Mouse (Mus musculus) kidney, adult 2 months (tissue): Measurements from ENCODE around the gene Nav3. TPM values are rescaled to one million over a fixed set of nuclear protein-coding genes. Genes with fewer than 3 reads are reported as not detected.

ENCODE experiments used
- DNase-seq: peaks from one replicate; pipeline ENCODE4 v3.0.0; 2021
- H3K27ac ChIP-seq: fragments of 200-500 bp; 2 replicates; pipeline ENCODE4 v1.5.1; 2012; ENCODE audit warnings: low read depth, low read length, control low read depth, inconsistent platforms; ENCODE audit not compliant: insufficient read depth
- H3K27me3 ChIP-seq: fragments of 200-500 bp; replicated peaks from 2 replicates; pipeline ENCODE4 v1.6.1; 2012; ENCODE audit warnings: mild to moderate bottlenecking, moderate library complexity, low read length, inconsistent platforms; ENCODE audit not compliant: control insufficient read depth, insufficient read depth
- H3K36me3 ChIP-seq: fragments of 200-500 bp; 2 replicates; pipeline ENCODE4 v1.6.1; 2012; ENCODE audit warnings: mild to moderate bottlenecking, moderate library complexity, low read length, inconsistent platforms; ENCODE audit not compliant: control insufficient read depth, insufficient read depth
- H3K4me1 ChIP-seq: fragments of 200-500 bp; 2 replicates; pipeline ENCODE4 v1.6.1; 2011; ENCODE audit warnings: low read length; ENCODE audit not compliant: control insufficient read depth, insufficient read depth
- H3K4me3 ChIP-seq: fragments of 200-500 bp; 2 replicates; pipeline ENCODE4 v1.5.1; 2011; ENCODE audit warnings: mild to moderate bottlenecking, low read depth, low read length, control low read depth; ENCODE audit not compliant: insufficient read depth
- CTCF ChIP-seq: fragments of 200-500 bp; conservative IDR thresholded peaks from 2 replicates; pipeline ENCODE4 v1.5.1; 2011; ENCODE audit warnings: low read depth, mild to moderate bottlenecking, control low read depth, low read length, moderate library complexity, mixed read lengths; ENCODE audit not compliant: insufficient read depth, insufficient read length
- POLR2A ChIP-seq: fragments of 200-500 bp; IDR thresholded peaks from one replicate; pipeline ENCODE4 v1.6.1; 2011; ENCODE audit warnings: low read depth, low read length, control low read depth
- WGBS: fragments of 180-500 bp; shearing (Covaris S2); methylation state at CpG from one replicate; pipeline ENCODE4 v1.1.7; 2018; 5-methylcytosine and 5-hydroxymethylcytosine counted together
- polyA plus RNA-seq: library from polyadenylated mRNA; depleted of rRNA; stranded (reverse); fragments of >200 nt; gene quantifications from 2 replicates; pipeline ENCODE4 v1.2.3, GENCODE M21; 2012

The Nav3 gene
- polyA plus RNA-seq, 1 experiment = 1.8 TPM

GRCm38 (mm10) chr10:109779109-109779508, 676.9 kb downstream of the Nav3 start:
- H3K27ac ChIP-seq = no peak overlapping the region
- TF ChIP-seq POLR2A = no peak
- no peak for TF ChIP-seq CTCF
- no peaks in the 10 kb centered on the region for H3K36me3 ChIP-seq
- H3K4me1 ChIP-seq = no peaks in the 10 kb centered on the region
- no peak overlapping the region for H3K4me3 ChIP-seq
- DNase-seq = no peak
- H3K27me3 ChIP-seq = no peaks in the 10 kb centered on the region
- WGBS = 92% methylated on average over 4 of the region's 4 CpGs

DNA sequence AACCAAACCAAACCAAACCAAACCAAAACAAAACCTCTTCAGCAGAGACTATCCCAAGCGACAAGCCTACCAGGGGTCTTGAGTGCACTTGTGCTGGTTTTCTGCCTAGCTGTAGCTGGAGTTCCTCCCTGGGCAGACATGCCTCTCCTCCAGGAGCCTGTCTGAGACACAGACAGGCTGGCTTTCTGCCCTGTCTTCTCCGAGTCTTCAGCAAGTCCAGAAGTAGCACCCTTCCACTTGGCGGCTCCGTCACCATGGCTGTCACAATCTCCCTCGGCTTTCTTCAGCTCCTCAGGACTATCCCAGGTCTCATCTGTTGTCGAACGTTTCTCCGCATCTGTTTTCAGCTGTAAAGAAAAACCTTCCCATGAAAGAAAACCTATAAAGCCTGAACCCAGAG, 686.9 kb downstream of the Nav3 start:
- no peak for TF ChIP-seq CTCF
- no peak for TF ChIP-seq POLR2A
- H3K36me3 ChIP-seq = no peaks in the 10 kb centered on the region
- no peaks in the 10 kb centered on the region for H3K27me3 ChIP-seq
- WGBS = 79% methylated on average over 8 of the region's 8 CpGs
- DNase-seq = no peak
- H3K27ac ChIP-seq = no peak overlapping the region
- no peaks in the 10 kb centered on the region for H3K4me1 ChIP-seq
- H3K4me3 ChIP-seq = no peak overlapping the region

- no peak overlapping the region for H3K27ac ChIP-seq
- TF ChIP-seq POLR2A = no peak
- TF ChIP-seq CTCF = 0 out of 2 replicates have a peak, but pooled peaks have one; percentile 24
- 5% methylated on average over 2 of the region's 2 CpGs for WGBS
- no peak overlapping the region for H3K4me3 ChIP-seq
- peak; percentile 52 for DNase-seq
- H3K27me3 ChIP-seq = no peaks in the 10 kb centered on the region
- H3K4me1 ChIP-seq = no peaks in the 10 kb centered on the region
- H3K36me3 ChIP-seq = no peaks in the 10 kb centered on the region
Measured at GRCm38 (mm10) chr10:109765650-109766049, 690.4 kb downstream of the Nav3 start.

- Histone ChIP-seq H3K36me3 (no peaks in the 10 kb centered on the region), H3K27me3 (no peaks in the 10 kb centered on the region), H3K27ac (no peak overlapping the region), H3K4me1 (no peaks in the 10 kb centered on the region), H3K4me3 (no peak overlapping the region)
- DNase-seq = peak; percentile 4
- WGBS = 64% methylated on average over 18 of the region's 18 CpGs
- TF ChIP-seq POLR2A (no peak), CTCF (no peak)
Measured at GRCm38 (mm10) chr10:109764412-109765101, 691.4 kb downstream of the Nav3 start.

- Histone ChIP-seq H3K27ac (no peak overlapping the region), H3K27me3 (no peaks in the 10 kb centered on the region; the same call in 1 of the 2 replicates), H3K4me3 (no peak overlapping the region), H3K4me1 (no peaks in the 10 kb centered on the region), H3K36me3 (no peaks in the 10 kb centered on the region)
- WGBS = 83% methylated on average over 17 of the region's 17 CpGs
- no peak for TF ChIP-seq POLR2A
- no peak for TF ChIP-seq CTCF
- DNase-seq = no peak
Measured at GRCm38 (mm10) chr10:109758921-109759600, 696.9 kb downstream of the Nav3 start.

- DNase-seq = no peak
- H3K27me3 ChIP-seq = no peaks in the 10 kb centered on the region
- no peak overlapping the region for H3K27ac ChIP-seq
- H3K36me3 ChIP-seq = no peaks in the 10 kb centered on the region
- WGBS = 33% methylated on average over 3 of the region's 3 CpGs
- no peaks in the 10 kb centered on the region for H3K4me1 ChIP-seq
- TF ChIP-seq CTCF = no peak
- no peak overlapping the region for H3K4me3 ChIP-seq
Measured at GRCm38 (mm10) chr10:109746901-109747300, 709.1 kb downstream of the Nav3 start.

DNA sequence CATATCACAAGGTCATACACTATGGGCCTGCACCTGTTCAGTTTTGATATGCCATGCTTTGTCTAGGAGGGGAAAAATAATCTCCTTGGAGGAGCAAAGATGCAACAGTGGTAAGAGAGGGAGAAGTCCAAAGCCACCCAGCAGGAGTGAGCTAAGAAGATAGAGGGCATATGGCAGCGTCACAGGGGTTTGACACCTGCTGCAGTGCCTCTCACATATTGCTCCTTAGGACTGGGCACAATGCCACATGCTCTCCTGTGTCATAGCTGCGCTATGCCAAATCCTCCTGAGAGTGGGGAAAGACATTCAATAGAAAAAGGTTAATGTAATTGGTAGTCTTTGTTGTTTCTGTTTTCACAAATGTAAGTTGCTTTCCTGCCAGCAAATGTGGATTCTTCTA, 714.3 kb downstream of the Nav3 start:
- DNase-seq = no peak
- no peaks in the 10 kb centered on the region for H3K36me3 ChIP-seq
- H3K4me1 ChIP-seq = no peaks in the 10 kb centered on the region
- WGBS = 76% methylated on average over 2 of the region's 2 CpGs
- no peak overlapping the region for H3K27ac ChIP-seq
- no peaks in the 10 kb centered on the region for H3K27me3 ChIP-seq
- no peak overlapping the region for H3K4me3 ChIP-seq
- TF ChIP-seq CTCF (no peak), POLR2A (no peak)
